Mouse (Mus musculus) heart, embryonic 15.5 days (tissue): Measurements from ENCODE around the gene Mmel1. TPM values are rescaled to one million over a fixed set of nuclear protein-coding genes. Genes with fewer than 3 reads are reported as not detected.

Experiments used
- ATAC-seq: fragments of 200-750 bp; cut with Nextera tagmentation; replicated peaks from 2 replicates; pipeline ENCODE4 v1.8.0; 2017; ENCODE audit warnings: low read depth, moderate TSS enrichment; ENCODE audit not compliant: insufficient number of reproducible peaks, insufficient read depth, low FRiP score
- H3K27ac ChIP-seq: fragments of 300-500 bp; sonication (generic); 2 replicates; pipeline ENCODE4 v1.5.1; 2015; ENCODE audit warnings: mild to moderate bottlenecking, inconsistent platforms
- H3K27me3 ChIP-seq: fragments of 300-500 bp; sonication (generic); 2 replicates; pipeline ENCODE4 v1.6.1; 2015; ENCODE audit warnings: inconsistent platforms
- H3K36me3 ChIP-seq: fragments of 300-500 bp; sonication (generic); 2 replicates; pipeline ENCODE4 v1.6.1; 2015; ENCODE audit warnings: mild to moderate bottlenecking, inconsistent platforms
- H3K4me1 ChIP-seq: fragments of 300-500 bp; sonication (generic); replicated peaks from 2 replicates; pipeline ENCODE4 v1.6.1; 2015; ENCODE audit warnings: inconsistent platforms
- H3K4me2 ChIP-seq: fragments of 300-500 bp; sonication (generic); 2 replicates; pipeline ENCODE4 v1.6.1; 2015; ENCODE audit warnings: inconsistent platforms, mild to moderate bottlenecking, moderate library complexity
- H3K4me3 ChIP-seq: fragments of 300-500 bp; sonication (generic); 2 replicates; pipeline ENCODE4 v1.5.1; 2015; ENCODE audit warnings: mild to moderate bottlenecking, inconsistent platforms
- H3K9ac ChIP-seq: fragments of 300-500 bp; sonication (generic); 2 replicates; pipeline ENCODE4 v1.6.1; 2015; ENCODE audit warnings: mild to moderate bottlenecking, inconsistent platforms
- H3K9me3 ChIP-seq: fragments of 300-500 bp; sonication (generic); replicated peaks from 2 replicates; pipeline ENCODE4 v1.6.1; 2016; ENCODE audit warnings: inconsistent platforms
- WGBS: fragments of 180-500 bp; shearing (Covaris S2); methylation state at CpG from one replicate; pipeline ENCODE4 v1.1.7; 2015; ENCODE audit warnings: mixed read lengths; 5-methylcytosine and 5-hydroxymethylcytosine counted together
- polyA plus RNA-seq: library from polyadenylated mRNA; unstranded; fragments of >200 nt; fragmentation: Nextera tagmentation; extraction: Ambion mirVana; gene quantifications from 2 replicates; pipeline ENCODE4 v1.2.1, GENCODE M21; 2015

Mmel1 gene
- polyA plus RNA-seq, 1 experiment from 2014 or later, result 0.58 TPM

DNA sequence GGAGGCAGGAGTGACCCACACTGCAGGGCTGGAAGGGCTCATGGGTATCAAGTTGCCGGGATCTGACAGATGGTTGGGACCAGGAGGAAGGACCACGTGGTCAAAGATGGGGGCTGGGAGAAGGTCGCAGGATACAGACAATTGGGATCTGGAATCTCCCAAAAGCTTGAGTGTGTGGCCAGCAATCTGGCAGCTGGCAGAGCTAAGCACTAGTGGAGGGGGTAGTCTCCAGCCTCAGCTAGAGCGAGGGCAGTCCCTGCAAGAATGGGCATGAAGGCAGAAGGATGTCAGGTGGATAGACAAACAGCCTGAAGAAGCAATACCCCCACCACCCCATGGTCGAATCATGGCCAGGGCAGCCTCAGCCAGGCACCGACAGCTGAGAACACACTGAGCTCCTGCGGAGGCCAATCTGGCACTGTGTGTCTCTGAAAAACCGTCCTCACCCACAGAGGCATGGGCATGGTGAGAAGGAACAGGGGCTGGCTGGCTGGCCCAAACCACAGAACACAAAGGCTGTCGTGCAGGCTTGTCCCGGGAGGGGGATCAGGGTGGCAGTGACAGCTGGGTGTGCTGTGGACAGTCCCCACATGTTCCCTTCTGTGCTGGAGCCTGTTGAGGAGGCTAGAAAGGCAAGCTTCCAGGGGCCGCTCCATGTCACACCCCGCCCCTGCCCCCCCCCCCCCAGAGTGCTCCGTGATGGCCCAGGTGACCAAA, 17.6 kb downstream of the Mmel1 start:
- Histone ChIP-seq H3K4me3 (no peak overlapping the region), H3K27me3 (0 out of 2 replicates have a peak, but pooled peaks cover 3% of the 10 kb centered on the region), H3K36me3 (no peaks in the 10 kb centered on the region), H3K4me1 (peaks cover 3% of the 10 kb centered on the region; the same call in 1 of the 2 replicates), H3K9ac (no peak overlapping the region), H3K9me3 (no peaks in the 10 kb centered on the region), H3K4me2 (no peak overlapping the region), H3K27ac (no peak overlapping the region)
- 69% methylated on average over 13 of the region's 13 CpGs for WGBS
- peak; percentile 38; the same call in 1 of the 2 replicates for ATAC-seq

DNA sequence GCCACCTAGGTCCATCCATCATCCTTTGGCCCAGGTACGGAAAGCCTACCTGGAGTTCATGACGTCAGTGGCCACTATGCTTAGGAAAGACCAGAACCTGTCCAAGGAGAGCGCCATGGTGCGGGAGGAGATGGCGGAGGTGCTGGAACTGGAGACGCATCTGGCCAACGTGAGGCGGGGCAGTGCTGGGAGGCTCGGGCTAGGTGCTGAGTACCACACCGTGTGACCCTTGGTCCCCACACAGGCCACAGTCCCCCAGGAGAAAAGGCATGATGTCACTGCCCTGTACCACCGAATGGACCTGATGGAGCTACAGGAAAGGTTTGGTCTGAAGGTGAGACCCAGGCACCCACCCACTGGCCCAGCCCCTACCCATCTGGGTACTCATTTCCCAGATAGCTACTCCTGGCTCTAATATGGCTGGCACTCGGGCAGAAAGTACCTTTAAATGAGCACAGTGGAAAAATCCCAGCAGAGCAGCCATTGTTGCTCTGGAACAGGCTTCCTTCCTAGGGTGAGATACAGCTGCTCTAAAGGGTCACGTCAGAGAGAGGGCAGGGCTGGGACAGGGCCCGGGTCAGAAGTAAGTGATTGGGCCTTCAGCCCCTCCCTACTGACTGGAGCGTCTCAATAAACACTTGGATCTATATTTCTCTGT, 18.3 kb downstream of the Mmel1 start:
- Histone ChIP-seq H3K4me1 (no peaks in the 10 kb centered on the region), H3K36me3 (no peaks in the 10 kb centered on the region), H3K4me3 (no peak overlapping the region), H3K4me2 (no peak overlapping the region), H3K9me3 (no peaks in the 10 kb centered on the region), H3K9ac (no peak overlapping the region), H3K27ac (no peak overlapping the region), H3K27me3 (0 out of 2 replicates have a peak, but pooled peaks cover 3% of the 10 kb centered on the region)
- ATAC-seq, result no peak
- 67% methylated on average over 15 of the region's 15 CpGs for WGBS

DNA sequence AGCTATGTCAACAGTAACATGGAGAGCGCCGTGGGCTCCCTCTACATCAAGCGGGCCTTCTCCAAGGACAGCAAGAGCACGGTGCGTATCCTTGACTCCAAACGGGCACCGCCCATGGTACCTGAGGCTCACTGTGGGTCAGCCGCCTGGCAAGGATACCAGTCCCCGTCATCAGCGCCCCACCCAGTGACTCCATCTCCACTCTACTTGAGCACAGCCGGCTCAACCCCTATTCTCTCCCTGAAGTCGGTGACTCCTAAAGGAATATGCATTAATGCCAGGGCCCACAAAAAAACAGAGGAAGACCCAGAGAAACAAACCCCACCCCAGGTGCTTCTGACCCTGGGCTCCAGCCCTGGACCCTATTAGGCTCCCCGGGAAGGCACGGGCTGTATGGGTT, 21.5 kb downstream of the Mmel1 start:
- H3K9ac ChIP-seq, result no peak overlapping the region
- H3K4me3 ChIP-seq, result no peak overlapping the region
- no peak overlapping the region for H3K4me2 ChIP-seq
- H3K36me3 ChIP-seq, result no peaks in the 10 kb centered on the region
- H3K9me3 ChIP-seq, result no peaks in the 10 kb centered on the region
- H3K27me3 ChIP-seq, result 0 out of 2 replicates have a peak, but pooled peaks cover 4% of the 10 kb centered on the region
- ATAC-seq, result no peak
- H3K27ac ChIP-seq, result no peak overlapping the region
- no peaks in the 10 kb centered on the region for H3K4me1 ChIP-seq
- 82% methylated on average over 14 of the region's 14 CpGs for WGBS

DNA sequence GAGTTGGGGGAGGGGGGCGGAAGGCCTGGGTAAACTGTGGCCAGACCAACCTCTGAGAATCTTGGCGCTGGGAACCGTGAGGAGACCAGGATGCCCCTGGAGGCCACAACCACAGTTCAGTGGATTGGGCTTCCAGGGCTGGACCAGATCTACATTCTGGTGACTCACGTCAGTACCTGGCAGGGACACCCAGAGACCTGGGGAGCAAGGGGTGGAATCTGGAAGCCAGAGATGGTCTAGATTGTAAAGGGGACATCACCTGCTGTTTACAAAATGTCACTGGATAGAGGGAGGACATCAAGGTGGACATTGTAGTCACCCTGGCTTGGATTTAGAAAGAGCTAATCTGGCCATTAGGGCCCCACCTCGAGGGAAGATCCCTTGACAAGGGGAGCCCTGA, 26.2 kb downstream of the Mmel1 start:
- no peak overlapping the region for H3K27ac ChIP-seq
- no peak for ATAC-seq
- H3K4me3 ChIP-seq, result no peak overlapping the region
- no peaks in the 10 kb centered on the region for H3K36me3 ChIP-seq
- no peak overlapping the region for H3K4me2 ChIP-seq
- 76% methylated on average over 5 of the region's 5 CpGs for WGBS
- no peak overlapping the region for H3K9ac ChIP-seq
- no peaks in the 10 kb centered on the region for H3K9me3 ChIP-seq
- peaks cover 11% of the 10 kb centered on the region; the same call in 1 of the 2 replicates for H3K27me3 ChIP-seq
- H3K4me1 ChIP-seq, result peaks cover 21% of the 10 kb centered on the region

DNA sequence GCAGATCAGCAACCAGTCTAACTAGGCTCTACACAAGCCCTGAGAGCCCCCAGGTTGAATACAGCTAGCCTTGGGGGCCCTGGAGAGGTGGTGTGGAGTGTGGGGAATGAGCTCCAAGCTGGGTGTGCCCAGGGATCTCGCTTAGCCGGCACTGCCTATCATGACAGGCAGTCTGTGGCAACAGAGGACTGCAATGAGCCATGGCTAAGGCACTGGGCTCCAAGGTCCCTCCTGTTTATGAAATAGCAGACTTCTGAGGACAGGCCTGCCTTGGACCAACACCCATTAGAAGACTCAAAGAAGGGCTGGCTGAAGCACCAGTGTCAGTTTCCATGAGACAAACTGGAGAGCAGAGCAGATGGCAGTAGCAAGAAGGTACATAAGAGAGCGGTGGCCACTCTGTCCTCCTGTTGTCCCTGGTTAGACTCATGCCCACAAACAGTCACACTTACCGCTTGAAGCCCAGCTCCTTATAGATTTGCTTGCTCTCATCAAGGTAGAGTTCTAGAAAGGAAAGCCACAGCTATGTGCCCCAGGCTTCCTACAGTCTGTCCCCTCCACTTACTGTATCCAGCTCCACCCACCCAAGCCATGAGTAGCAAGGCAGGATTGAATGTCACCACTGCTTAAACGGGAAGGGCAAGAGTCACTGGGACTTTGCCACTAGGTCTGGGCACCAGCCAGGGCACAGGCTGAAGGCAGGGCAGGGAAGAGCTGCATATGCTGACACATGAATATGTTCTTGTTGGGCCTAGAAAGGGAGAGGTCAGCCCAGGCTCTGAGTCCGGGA, 28.5 kb downstream of the Mmel1 start:
- Histone ChIP-seq H3K4me3 (peak overlapping the region; percentile 65), H3K27ac (peak overlapping the region; percentile 70; the same call in 1 of the 2 replicates), H3K36me3 (no peaks in the 10 kb centered on the region), H3K4me2 (peak overlapping the region; percentile 97), H3K9ac (peak overlapping the region; percentile 76), H3K27me3 (peaks cover 11% of the 10 kb centered on the region; the same call in 1 of the 2 replicates), H3K4me1 (peaks cover 21% of the 10 kb centered on the region), H3K9me3 (no peaks in the 10 kb centered on the region)
- 61% methylated on average over 6 of the region's 6 CpGs for WGBS
- no peak for ATAC-seq

DNA sequence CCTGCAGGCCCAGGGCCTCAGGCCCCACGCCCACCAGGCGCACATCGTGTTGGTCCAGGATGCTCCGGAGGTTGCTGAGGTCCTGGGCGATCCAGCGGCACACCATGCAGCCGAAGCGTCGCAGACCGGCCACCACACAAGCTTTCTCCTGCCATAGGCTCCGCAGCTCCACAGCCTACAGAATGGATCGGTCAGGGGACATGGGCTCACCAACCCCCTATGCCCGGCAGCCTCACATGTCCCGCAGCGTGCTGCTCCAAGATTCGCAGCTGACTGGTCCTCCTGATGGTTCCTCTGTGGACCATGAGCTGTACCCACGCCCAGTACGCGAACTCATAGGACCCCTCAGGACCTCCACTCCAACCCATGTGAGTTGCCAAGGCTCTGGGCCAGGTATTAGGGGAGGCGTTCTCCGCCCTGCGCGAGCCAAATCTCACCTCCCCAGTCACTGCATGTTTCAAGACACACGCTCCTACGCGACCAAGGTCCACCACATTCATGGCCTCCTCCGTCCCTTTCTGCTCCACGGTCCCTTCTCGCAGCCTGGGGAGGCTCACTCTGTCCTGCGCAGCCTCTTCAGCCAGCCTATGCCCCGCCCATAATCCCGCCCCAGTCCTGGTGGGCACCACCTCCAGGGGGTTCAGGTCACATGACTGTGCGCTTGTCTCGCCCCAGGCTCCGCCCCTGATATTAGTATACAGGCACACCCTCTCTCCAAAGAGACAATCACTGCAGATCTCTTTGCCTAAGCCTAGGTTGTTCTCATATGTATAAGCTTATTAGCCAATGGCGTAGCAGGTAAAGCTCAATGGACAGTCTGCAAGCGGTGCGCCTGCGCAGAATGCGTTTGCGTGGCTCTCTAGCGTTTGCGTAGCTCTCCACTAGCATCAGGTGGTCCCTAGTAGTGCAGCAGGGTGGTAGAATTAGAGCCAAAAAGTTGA, 29.4 kb downstream of the Mmel1 start, which contains the start of gene Fam213b:
Gene Fam213b (minus strand): TSS at position 630 of the 941 bp plus-strand sequence.
- Histone ChIP-seq H3K9ac (peak within 1 kb of the TSS; percentile 76), H3K9me3 (no peaks in the 10 kb centered on the region), H3K27ac (peak within 1 kb of the TSS; percentile 70), H3K27me3 (peaks cover 11% of the 10 kb centered on the region; the same call in 1 of the 2 replicates), H3K36me3 (no peaks in the 10 kb centered on the region), H3K4me2 (peak within 1 kb of the TSS; percentile 97), H3K4me1 (peaks cover 21% of the 10 kb centered on the region), H3K4me3 (peak within 1 kb of the TSS; percentile 65)
- 4% methylated on average over 43 of the region's 43 CpGs for WGBS
- ATAC-seq, result peak; percentile 96

DNA sequence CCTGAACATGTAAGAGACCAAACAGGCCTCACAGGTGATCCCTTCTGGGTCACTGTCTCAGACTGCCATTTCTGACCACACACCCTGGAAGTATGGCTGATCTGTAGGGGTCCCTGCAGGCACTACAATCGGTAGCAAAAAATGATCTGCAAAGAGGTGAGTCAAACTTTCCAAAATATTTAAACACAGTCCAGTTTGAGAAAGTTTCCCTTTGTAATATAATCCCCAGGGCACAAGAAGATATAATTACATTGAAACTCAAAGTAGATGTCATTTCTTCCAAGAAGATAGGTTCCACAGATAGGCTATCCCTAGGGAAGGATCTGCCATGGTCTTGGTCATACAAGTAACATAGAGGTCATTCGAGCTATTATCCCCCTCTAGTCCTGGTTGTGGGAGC, 33.0 kb downstream of the Mmel1 start:
- Histone ChIP-seq H3K4me1 (peaks cover 27% of the 10 kb centered on the region), H3K4me3 (no peak overlapping the region), H3K27me3 (no peaks in the 10 kb centered on the region), H3K9me3 (no peaks in the 10 kb centered on the region), H3K4me2 (no peak overlapping the region), H3K9ac (no peak overlapping the region), H3K36me3 (no peaks in the 10 kb centered on the region), H3K27ac (no peak overlapping the region)
- ATAC-seq, result no peak
- WGBS, result 79% methylated on average over 2 of the region's 2 CpGs

DNA sequence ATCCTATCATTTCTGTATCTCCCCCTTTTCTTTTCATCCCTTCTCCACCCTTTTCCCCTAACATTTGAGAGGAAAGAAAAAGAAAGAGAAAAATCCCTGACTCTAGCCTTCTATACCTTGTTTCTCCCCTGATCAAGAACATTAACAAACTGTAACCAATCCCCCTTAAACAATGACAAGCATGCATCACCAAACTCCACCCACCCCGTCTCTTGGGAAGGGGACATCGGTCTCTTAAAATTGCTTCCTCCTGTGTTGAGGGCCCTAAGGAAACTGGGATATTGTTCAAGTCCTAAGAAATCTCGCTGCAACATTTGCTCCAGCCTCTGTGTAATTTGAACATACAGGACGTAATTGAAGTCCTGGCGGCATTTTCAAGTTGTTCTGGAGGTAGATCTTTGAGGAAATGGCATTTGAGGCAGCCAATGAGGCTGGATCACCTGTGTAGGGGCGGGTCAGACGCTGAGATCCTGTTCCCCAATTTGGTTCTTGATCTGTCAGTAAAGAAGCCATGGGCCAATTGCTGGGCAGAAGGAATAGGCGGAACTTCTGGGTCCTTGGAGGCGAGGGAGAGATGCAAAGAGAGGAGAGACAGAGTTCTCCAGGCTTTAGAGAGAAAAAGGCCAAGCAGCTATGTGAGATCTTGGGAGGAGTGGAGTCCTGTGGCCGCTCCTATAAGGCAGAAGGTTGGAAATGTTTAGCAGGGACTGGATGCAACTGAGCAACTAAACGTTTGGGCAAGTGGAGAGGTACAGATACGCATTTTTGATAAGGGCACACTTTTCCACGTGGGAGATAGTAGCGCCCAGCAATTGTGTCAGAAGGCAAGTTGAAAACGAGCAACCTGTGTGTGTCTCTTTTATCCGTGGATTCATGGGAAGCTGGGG, 35.0 kb downstream of the Mmel1 start:
- no peaks in the 10 kb centered on the region for H3K9me3 ChIP-seq
- H3K36me3 ChIP-seq, result no peaks in the 10 kb centered on the region
- no peaks in the 10 kb centered on the region for H3K27me3 ChIP-seq
- no peak overlapping the region for H3K27ac ChIP-seq
- peaks cover 13% of the 10 kb centered on the region for H3K4me1 ChIP-seq
- H3K4me2 ChIP-seq, result peak overlapping the region; percentile 74
- H3K9ac ChIP-seq, result peak overlapping the region; percentile 32
- WGBS, result under 1% methylated on average over 16 of the region's 16 CpGs
- peak; percentile 79 for ATAC-seq
- H3K4me3 ChIP-seq, result peak overlapping the region; percentile 48

DNA sequence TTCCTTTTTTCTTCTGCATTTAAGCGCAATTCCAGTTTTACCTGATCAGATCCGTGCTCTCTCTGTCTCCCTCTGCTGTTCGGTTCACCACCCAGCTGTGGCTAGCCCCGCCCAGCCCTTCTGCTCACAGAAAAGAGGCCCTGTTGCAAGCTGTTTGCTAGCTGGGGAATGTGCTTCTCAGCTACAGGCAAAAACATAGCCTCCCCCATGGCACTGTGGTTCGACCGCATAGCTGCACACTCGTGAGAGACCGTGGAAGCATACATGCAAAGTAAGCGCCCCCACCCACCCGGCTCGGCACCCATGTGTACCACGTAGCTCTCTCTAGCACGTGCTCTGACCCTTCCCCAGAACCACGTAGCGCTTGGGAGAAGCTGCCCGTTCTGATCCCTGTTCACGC, 38.4 kb downstream of the Mmel1 start:
- 0 out of 2 replicates have a peak overlapping the region, but pooled peaks have one; percentile 21 for H3K27ac ChIP-seq
- peaks cover 18% of the 10 kb centered on the region for H3K4me1 ChIP-seq
- 41% methylated on average over 17 of the region's 17 CpGs for WGBS
- no peaks in the 10 kb centered on the region for H3K36me3 ChIP-seq
- H3K9ac ChIP-seq, result no peak overlapping the region
- H3K9me3 ChIP-seq, result no peaks in the 10 kb centered on the region
- ATAC-seq, result peak; percentile 61
- no peak overlapping the region for H3K4me3 ChIP-seq
- H3K27me3 ChIP-seq, result no peaks in the 10 kb centered on the region
- H3K4me2 ChIP-seq, result peak overlapping the region; percentile 44; the same call in 1 of the 2 replicates

DNA sequence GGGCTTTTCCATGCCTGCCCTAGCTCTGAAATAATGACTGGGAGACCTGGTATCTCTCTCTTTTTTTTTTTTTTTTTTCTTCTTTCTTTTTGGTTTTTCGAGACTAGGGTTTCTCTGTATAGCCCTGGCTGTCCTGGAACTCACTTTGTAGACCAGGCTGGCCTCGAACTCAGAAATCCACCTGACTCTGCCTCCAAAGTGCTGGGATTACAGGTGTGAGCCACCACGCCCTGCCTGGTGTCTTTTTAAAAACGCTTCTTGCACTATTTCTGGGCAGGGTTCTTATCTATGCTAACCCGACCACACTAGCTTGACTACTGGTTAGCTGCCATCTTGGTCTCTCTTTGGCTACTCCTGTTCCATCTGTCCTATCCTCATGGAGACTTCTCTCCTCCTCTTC, 39.1 kb downstream of the Mmel1 start:
- peaks cover 18% of the 10 kb centered on the region for H3K4me1 ChIP-seq
- 76% methylated on average over 5 of the region's 5 CpGs for WGBS

More for the DNA sequence above, 39.1 kb downstream of the Mmel1 start:
- H3K27ac ChIP-seq, result no peak overlapping the region
- no peak overlapping the region for H3K4me3 ChIP-seq
- H3K4me2 ChIP-seq, result no peak overlapping the region
- no peaks in the 10 kb centered on the region for H3K9me3 ChIP-seq
- H3K36me3 ChIP-seq, result no peaks in the 10 kb centered on the region
- H3K9ac ChIP-seq, result no peak overlapping the region
- no peaks in the 10 kb centered on the region for H3K27me3 ChIP-seq
- ATAC-seq, result no peak
